Mouse (Mus musculus) liver, postnatal 0 days (tissue): Measurements from ENCODE around the gene Adamtsl3.

Experiments used
- CTCF ChIP-seq: sonication (generic); IDR thresholded peaks from 2 replicates; pipeline ENCODE4 v1.5.1; 2016; ENCODE audit warnings: antibody characterized with exemption, low read depth
- EP300 ChIP-seq: IDR thresholded peaks from 2 replicates; pipeline ENCODE4 v1.6.1; 2016; ENCODE audit warnings: antibody characterized with exemption, low read depth, mild to moderate bottlenecking

DNA sequence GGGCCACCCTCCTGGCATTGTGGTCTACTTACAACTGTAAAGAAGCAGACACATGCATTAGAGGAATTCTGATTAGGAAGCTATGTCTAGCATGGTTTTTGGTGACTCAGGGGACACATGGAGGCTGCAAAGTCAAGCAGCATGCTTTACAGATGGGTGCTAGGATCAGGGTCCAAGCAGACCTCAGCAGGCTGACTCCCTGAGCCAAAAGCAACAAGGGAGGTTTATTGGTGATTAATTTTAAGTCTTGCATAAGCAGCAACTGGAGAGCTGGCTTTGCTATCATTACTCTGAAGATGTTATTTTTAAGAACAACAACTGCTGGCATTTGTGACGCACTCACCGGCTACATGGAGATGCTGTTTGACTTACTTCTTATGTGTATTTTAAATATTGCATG is 88.1 kb downstream of the Adamtsl3 start:
- TF ChIP-seq CTCF (no peak), EP300 (no peak)
